Mouse (Mus musculus): ENCODE measurements around the gene Hnf4a. TPM values are rescaled to one million over a fixed set of nuclear protein-coding genes. Genes with fewer than 3 reads are reported as not detected.

The Hnf4a gene
- total and polyA plus RNA-seq, 3 experiments: not detected

DNA sequence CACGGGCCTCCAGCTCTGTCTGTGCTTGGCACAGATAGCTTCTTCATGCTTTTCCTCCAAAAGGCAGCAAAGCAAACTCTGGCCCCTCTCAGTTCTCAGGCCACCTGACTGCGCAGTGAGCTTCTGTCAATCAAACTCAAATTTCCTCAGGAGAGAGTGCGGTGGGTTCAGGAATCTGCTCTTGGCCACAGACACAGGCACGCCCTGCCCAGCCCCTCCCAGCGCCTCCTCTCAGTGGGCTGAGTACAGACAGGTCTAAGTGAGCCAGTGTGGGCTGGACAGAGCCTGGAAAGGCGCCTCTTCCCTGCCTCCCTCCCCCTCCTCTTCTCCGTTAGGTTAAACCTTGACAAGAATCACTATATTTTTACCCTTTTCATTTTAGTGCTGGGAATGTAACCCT lies 101.4 kb downstream of the Hnf4a start:
- no peaks in the 10 kb centered on the region for H3K36me3 ChIP-seq (ENCODE audit: control insufficient read depth, insufficient read depth, low read length)
- 80% methylated on average over 7 of the region's 7 CpGs for WGBS
- intact Hi-C loops (cut with DNase I): loop anchor here (10.0 kb wide), 1 partner anchor 177 kb away; no protein-coding TSS in a partner anchor

DNA sequence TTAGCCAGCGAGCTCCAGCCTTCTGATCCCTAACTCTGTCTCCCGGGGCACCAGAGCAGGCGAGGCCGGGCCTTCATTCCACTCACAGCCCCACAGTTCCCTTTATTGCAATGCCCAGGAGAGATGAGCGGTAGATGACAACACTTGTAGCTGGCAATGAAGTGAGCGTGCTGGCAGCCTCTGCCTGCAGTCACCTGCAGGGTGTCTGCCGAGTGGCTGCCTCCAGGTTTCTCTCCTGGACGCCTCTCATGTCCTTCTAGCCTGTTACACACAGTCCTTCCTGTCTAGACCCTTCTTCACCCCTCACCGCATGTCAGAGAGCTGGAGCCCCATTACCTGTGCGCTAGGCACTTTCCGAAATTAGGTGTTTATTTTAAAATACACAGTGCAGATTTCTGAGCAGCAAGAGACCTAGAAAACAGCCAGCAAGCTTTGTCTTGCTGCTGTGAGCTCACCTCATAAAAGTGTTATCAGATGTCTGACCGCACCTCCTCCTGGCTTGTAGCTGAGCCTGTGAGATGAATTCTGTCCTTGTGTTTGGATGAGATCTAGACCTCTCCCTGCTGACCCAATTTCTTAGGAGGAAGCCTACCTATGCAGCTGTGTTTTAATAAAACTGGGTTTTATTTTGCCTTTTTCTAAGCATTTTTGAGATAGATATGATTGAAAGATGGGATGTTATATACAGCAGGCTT lies 102.8 kb downstream of the Hnf4a start:
- H3K36me3 ChIP-seq (ENCODE audit: control insufficient read depth, insufficient read depth, low read length): no peaks in the 10 kb centered on the region
- TF ChIP-seq CTCF (IDR thresholded peaks at IDR 0.05) (no peak), EP300 (IDR thresholded peaks at IDR 0.05; ENCODE audit: insufficient read depth, low read depth, low read length) (no peak), POLR2A (IDR thresholded peaks at IDR 0.05; ENCODE audit: insufficient read depth, low read depth, low read length) (no peak)
- H3K27ac ChIP-seq: no peak overlapping the region
- H3K79me2 ChIP-seq (replicated peaks; ENCODE audit: control insufficient read depth, insufficient read depth, low read length): no peaks in the 10 kb centered on the region; the same call in 1 of the 2 replicates
- intact Hi-C loops (cut with DNase I): loop anchor here (10.0 kb wide), 1 partner anchor 175 kb away; no protein-coding TSS in a partner anchor
- WGBS: 88% methylated on average over 12 of the region's 12 CpGs
- peak in 1 of 2 experiments; percentile 40 for DNase-seq
- no peak overlapping the region for H3K9ac ChIP-seq (ENCODE audit: low read depth, low read length)
- H3K4me1 ChIP-seq (ENCODE audit: control insufficient read depth, insufficient read depth, low read length): no peaks in the 10 kb centered on the region
- H3K4me3 ChIP-seq: no peak overlapping the region
- H3K27me3 ChIP-seq (ENCODE audit: control insufficient read depth, insufficient read depth, low read length): no peaks in the 10 kb centered on the region

More for the DNA sequence above, 101.4 kb downstream of the Hnf4a start:
- no peak for TF ChIP-seq POLR2A (IDR thresholded peaks at IDR 0.05; ENCODE audit: insufficient read depth, low read depth, low read length)
- no peak for TF ChIP-seq CTCF (IDR thresholded peaks at IDR 0.05)
- TF ChIP-seq EP300 (IDR thresholded peaks at IDR 0.05; ENCODE audit: insufficient read depth, low read depth, low read length): no peak
- no peak overlapping the region for H3K27ac ChIP-seq
- H3K27me3 ChIP-seq (ENCODE audit: control insufficient read depth, insufficient read depth, low read length): no peaks in the 10 kb centered on the region
- DNase-seq: no peak
- H3K9ac ChIP-seq (ENCODE audit: low read depth, low read length): no peak overlapping the region
- H3K4me3 ChIP-seq: no peak overlapping the region
- no peaks in the 10 kb centered on the region for H3K4me1 ChIP-seq (ENCODE audit: control insufficient read depth, insufficient read depth, low read length)
- no peaks in the 10 kb centered on the region for H3K79me2 ChIP-seq (replicated peaks; ENCODE audit: control insufficient read depth, insufficient read depth, low read length)

DNA sequence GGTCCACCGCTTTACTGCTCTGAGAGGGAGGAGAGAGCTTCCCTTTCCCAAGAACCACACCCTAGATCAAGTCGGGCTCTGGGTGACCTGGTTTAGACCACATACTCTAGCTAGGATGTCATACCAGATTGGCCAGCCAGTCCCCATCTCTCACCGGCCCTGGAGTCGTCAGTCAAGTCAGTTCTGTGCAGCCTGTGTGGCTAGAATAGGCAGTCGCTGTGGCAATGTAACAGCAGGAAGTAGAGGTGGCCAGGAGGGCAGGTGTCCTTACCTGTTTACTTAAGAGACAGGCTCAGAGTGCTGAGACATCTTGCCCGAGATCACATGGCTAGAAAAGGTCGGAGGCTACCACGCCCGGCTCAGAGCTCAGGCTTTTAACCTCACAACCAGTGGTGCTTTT lies 104.6 kb downstream of the Hnf4a start:
- no peaks in the 10 kb centered on the region for H3K4me1 ChIP-seq (ENCODE audit: control insufficient read depth, insufficient read depth, low read length)
- H3K9ac ChIP-seq (ENCODE audit: low read depth, low read length): no peak overlapping the region
- H3K4me3 ChIP-seq: no peak overlapping the region
- no peaks in the 10 kb centered on the region for H3K27me3 ChIP-seq (ENCODE audit: control insufficient read depth, insufficient read depth, low read length)
- no peak for DNase-seq
- WGBS: 83% methylated on average over 9 of the region's 9 CpGs
- H3K36me3 ChIP-seq (ENCODE audit: control insufficient read depth, insufficient read depth, low read length): peaks cover 5% of the 10 kb centered on the region
- no peaks in the 10 kb centered on the region; the same call in 1 of the 2 replicates for H3K79me2 ChIP-seq (replicated peaks; ENCODE audit: control insufficient read depth, insufficient read depth, low read length)
- intact Hi-C loops (cut with DNase I): no loop called here
- no peak for TF ChIP-seq EP300 (IDR thresholded peaks at IDR 0.05; ENCODE audit: insufficient read depth, low read depth, low read length)
- no peak overlapping the region for H3K27ac ChIP-seq

DNA sequence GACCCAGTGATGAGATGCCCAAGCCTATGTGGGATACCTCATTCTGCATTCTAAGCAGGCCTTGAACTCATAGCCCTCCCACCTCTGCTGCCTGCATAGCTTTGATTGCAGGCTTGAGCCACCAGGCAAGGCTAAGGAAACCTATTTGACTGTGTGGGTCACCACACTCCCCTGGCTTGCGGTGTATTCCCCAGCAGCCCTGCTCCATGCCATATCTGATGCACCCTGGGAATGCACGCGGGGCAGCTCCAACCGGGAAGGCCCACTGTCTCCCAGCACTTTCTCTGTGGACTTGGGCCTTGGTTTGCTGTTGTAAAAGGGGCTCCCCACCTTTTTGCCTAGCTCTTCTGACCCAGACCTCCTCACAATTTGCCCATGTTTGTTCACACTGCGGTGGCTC lies 106.6 kb downstream of the Hnf4a start:
- WGBS: 90% methylated on average over 5 of the region's 5 CpGs
- DNase-seq: no peak
- no peaks in the 10 kb centered on the region for H3K4me1 ChIP-seq (ENCODE audit: control insufficient read depth, insufficient read depth, low read length)
- H3K36me3 ChIP-seq (ENCODE audit: control insufficient read depth, insufficient read depth, low read length): peaks cover 5% of the 10 kb centered on the region
- H3K79me2 ChIP-seq (replicated peaks; ENCODE audit: control insufficient read depth, insufficient read depth, low read length): no peaks in the 10 kb centered on the region; the same call in 1 of the 2 replicates
- no peaks in the 10 kb centered on the region for H3K27me3 ChIP-seq (ENCODE audit: control insufficient read depth, insufficient read depth, low read length)
- H3K27ac ChIP-seq: no peak overlapping the region
- TF ChIP-seq POLR2A (IDR thresholded peaks at IDR 0.05; ENCODE audit: insufficient read depth, low read depth, low read length) (no peak), CTCF (IDR thresholded peaks at IDR 0.05) (no peak), EP300 (IDR thresholded peaks at IDR 0.05; ENCODE audit: insufficient read depth, low read depth, low read length) (no peak)
- intact Hi-C loops (cut with DNase I): no loop called here
- H3K9ac ChIP-seq (ENCODE audit: low read depth, low read length): no peak overlapping the region
- no peak overlapping the region for H3K4me3 ChIP-seq

DNA sequence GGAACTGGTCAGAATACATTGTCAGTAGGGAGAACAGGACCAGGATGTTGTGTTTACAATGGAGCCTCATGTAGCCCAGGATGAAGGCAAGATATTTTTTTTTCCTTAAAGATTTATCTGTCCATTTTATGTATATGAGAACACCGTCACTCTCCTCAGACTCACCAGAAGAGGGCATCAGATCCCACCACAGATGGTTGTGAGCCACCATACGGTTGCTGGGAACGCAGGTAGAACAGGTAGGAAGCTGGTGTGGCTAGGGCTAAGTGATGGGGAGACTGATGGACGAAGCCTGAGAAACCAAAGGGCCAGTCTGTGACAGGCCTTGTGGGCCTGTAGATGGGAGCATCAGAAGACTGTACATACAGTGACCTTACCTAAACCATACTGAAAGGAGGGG lies 107.4 kb downstream of the Hnf4a start:
- Histone ChIP-seq H3K36me3 (ENCODE audit: control insufficient read depth, insufficient read depth, low read length) (peaks cover 5% of the 10 kb centered on the region), H3K27me3 (ENCODE audit: control insufficient read depth, insufficient read depth, low read length) (no peaks in the 10 kb centered on the region), H3K4me3 (no peak overlapping the region), H3K27ac (no peak overlapping the region), H3K4me1 (ENCODE audit: control insufficient read depth, insufficient read depth, low read length) (no peaks in the 10 kb centered on the region), H3K79me2 (replicated peaks; ENCODE audit: control insufficient read depth, insufficient read depth, low read length) (no peaks in the 10 kb centered on the region; the same call in 1 of the 2 replicates), H3K9ac (ENCODE audit: low read depth, low read length) (no peak overlapping the region)
- intact Hi-C loops (cut with DNase I): no loop called here
- 97% methylated on average over 4 of the region's 4 CpGs for WGBS
- no peak for DNase-seq
- no peak for TF ChIP-seq EP300 (IDR thresholded peaks at IDR 0.05; ENCODE audit: insufficient read depth, low read depth, low read length)
- TF ChIP-seq CTCF (IDR thresholded peaks at IDR 0.05): 0 out of 2 replicates have a peak, but pooled peaks have one; percentile 8

DNA sequence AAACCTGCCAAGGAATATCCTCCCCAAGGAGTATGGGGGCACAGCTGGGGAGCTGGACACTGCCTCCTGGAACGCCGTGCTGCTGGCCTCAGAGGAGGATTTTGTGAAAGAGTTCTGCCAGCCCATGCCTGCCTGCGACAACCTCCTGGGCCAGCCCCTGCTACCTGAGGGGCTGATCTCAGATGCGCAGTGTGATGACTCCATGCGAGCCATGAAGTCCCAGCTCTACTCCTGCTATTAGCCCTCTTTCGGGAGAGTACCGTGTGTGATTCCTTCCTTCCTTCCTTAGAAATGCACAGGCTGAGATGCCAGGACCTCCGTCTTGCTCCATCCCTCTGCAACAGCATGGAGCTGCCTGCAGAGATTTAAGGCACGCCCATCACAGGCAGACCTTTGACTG lies 108.8 kb downstream of the Hnf4a start:
- WGBS: 80% methylated on average over 9 of the region's 9 CpGs
- intact Hi-C loops (cut with DNase I): no loop called here

More for the DNA sequence above, 108.8 kb downstream of the Hnf4a start:
- Histone ChIP-seq H3K4me1 (ENCODE audit: control insufficient read depth, insufficient read depth, low read length) (no peaks in the 10 kb centered on the region), H3K4me3 (no peak overlapping the region), H3K9ac (ENCODE audit: low read depth, low read length) (no peak overlapping the region), H3K36me3 (ENCODE audit: control insufficient read depth, insufficient read depth, low read length) (peaks cover 16% of the 10 kb centered on the region), H3K27ac (no peak overlapping the region), H3K27me3 (ENCODE audit: control insufficient read depth, insufficient read depth, low read length) (no peaks in the 10 kb centered on the region), H3K79me2 (replicated peaks; ENCODE audit: control insufficient read depth, insufficient read depth, low read length) (no peaks in the 10 kb centered on the region; the same call in 1 of the 2 replicates)
- no peak for DNase-seq
- TF ChIP-seq EP300 (IDR thresholded peaks at IDR 0.05; ENCODE audit: insufficient read depth, low read depth, low read length) (no peak), POLR2A (IDR thresholded peaks at IDR 0.05; ENCODE audit: insufficient read depth, low read depth, low read length) (0 out of 2 replicates have a peak, but pooled peaks have one; percentile 24)
